Mouse (Mus musculus) liver, embryonic 15.5 days (tissue): ENCODE measurements at regions not wholly inside any gene's neighbourhood (a gene's known extent, or its start where the extent isn't known, plus 50 kb on each side); places are given as distances from the start of the nearest gene placed in this dataset.

ENCODE experiments used
- ATAC-seq: fragments of 200-750 bp; cut with Nextera tagmentation; 2 replicates; pipeline ENCODE4 v1.8.0; 2017; ENCODE audit warnings: moderate number of reproducible peaks, mild to moderate bottlenecking, moderate library complexity; ENCODE audit not compliant: insufficient read depth
- H3K27ac ChIP-seq: fragments of 300-500 bp; sonication (generic); replicated peaks from 2 replicates; pipeline ENCODE4 v1.5.1; 2015; ENCODE audit warnings: mild to moderate bottlenecking, inconsistent platforms
- H3K27me3 ChIP-seq: fragments of 300-500 bp; sonication (generic); 2 replicates; pipeline ENCODE4 v1.6.1; 2015; ENCODE audit warnings: mild to moderate bottlenecking, inconsistent platforms
- H3K36me3 ChIP-seq: fragments of 300-500 bp; sonication (generic); replicated peaks from 2 replicates; pipeline ENCODE4 v1.6.1; 2015; ENCODE audit warnings: moderate library complexity, mild to moderate bottlenecking, inconsistent platforms
- H3K4me1 ChIP-seq: fragments of 300-500 bp; sonication (generic); replicated peaks from 2 replicates; pipeline ENCODE4 v1.6.1; 2015; ENCODE audit warnings: inconsistent platforms
- H3K4me2 ChIP-seq: fragments of 300-500 bp; sonication (generic); 2 replicates; pipeline ENCODE4 v1.6.1; 2015; ENCODE audit warnings: moderate library complexity, mild to moderate bottlenecking, inconsistent platforms
- H3K4me3 ChIP-seq: fragments of 300-500 bp; sonication (generic); replicated peaks from 2 replicates; pipeline ENCODE4 v1.5.1; 2015; ENCODE audit warnings: mild to moderate bottlenecking, inconsistent platforms
- H3K9ac ChIP-seq: fragments of 300-500 bp; sonication (generic); 2 replicates; pipeline ENCODE4 v1.6.1; 2015; ENCODE audit warnings: moderate library complexity, mild to moderate bottlenecking, inconsistent platforms
- H3K9me3 ChIP-seq: fragments of 300-500 bp; sonication (generic); replicated peaks from 2 replicates; pipeline ENCODE4 v1.6.1; 2016; ENCODE audit warnings: inconsistent platforms
- WGBS: fragments of 180-500 bp; shearing (Covaris S2); methylation state at CpG from one replicate; pipeline ENCODE4 v1.1.7; 2015; ENCODE audit warnings: mixed read lengths; ENCODE audit not compliant: insufficient replicate concordance; 5-methylcytosine and 5-hydroxymethylcytosine counted together

- no peak overlapping the region for H3K4me3 ChIP-seq
- no peaks in the 10 kb centered on the region for H3K9me3 ChIP-seq
- H3K36me3 ChIP-seq, result no peaks in the 10 kb centered on the region
- no peaks in the 10 kb centered on the region for H3K4me1 ChIP-seq
- no peaks in the 10 kb centered on the region for H3K27me3 ChIP-seq
- ATAC-seq, result no peak
- no peak overlapping the region for H3K9ac ChIP-seq
- 69% methylated on average over 1 of the region's 1 CpGs for WGBS
- no peak overlapping the region for H3K27ac ChIP-seq
- no peak overlapping the region for H3K4me2 ChIP-seq
These were observed 517.2 kb upstream of the Epha5 start for GRCm38 (mm10) chr5:84934369-84934768.

- H3K4me1 ChIP-seq, result no peaks in the 10 kb centered on the region
- no peaks in the 10 kb centered on the region for H3K36me3 ChIP-seq
- H3K27me3 ChIP-seq, result no peaks in the 10 kb centered on the region
- H3K27ac ChIP-seq, result no peak overlapping the region
- WGBS, result 68% methylated on average over 1 of the region's 1 CpGs
- H3K4me2 ChIP-seq, result no peak overlapping the region
- no peak for ATAC-seq
- H3K9me3 ChIP-seq, result no peaks in the 10 kb centered on the region
- no peak overlapping the region for H3K9ac ChIP-seq
- no peak overlapping the region for H3K4me3 ChIP-seq
These were observed 500.6 kb upstream of the Epha5 start for GRCm38 (mm10) chr5:84917631-84918292.

- no peak overlapping the region for H3K4me2 ChIP-seq
- H3K27ac ChIP-seq, result no peak overlapping the region
- H3K4me3 ChIP-seq, result no peak overlapping the region
- H3K36me3 ChIP-seq, result no peaks in the 10 kb centered on the region
- no peaks in the 10 kb centered on the region for H3K4me1 ChIP-seq
- WGBS, result 50% methylated on average over 4 of the region's 4 CpGs
- H3K9me3 ChIP-seq, result no peaks in the 10 kb centered on the region
- no peak overlapping the region for H3K9ac ChIP-seq
- H3K27me3 ChIP-seq, result no peaks in the 10 kb centered on the region
- no peak for ATAC-seq
These were observed 484.5 kb upstream of the Epha5 start for GRCm38 (mm10) chr5:84901669-84902068.

- H3K4me1 ChIP-seq, result no peaks in the 10 kb centered on the region
- 91% methylated on average over 1 of the region's 1 CpGs for WGBS
- no peaks in the 10 kb centered on the region for H3K9me3 ChIP-seq
- H3K4me2 ChIP-seq, result no peak overlapping the region
- no peaks in the 10 kb centered on the region for H3K36me3 ChIP-seq
- ATAC-seq, result no peak
- H3K27me3 ChIP-seq, result no peaks in the 10 kb centered on the region
- H3K4me3 ChIP-seq, result no peak overlapping the region
- H3K27ac ChIP-seq, result no peak overlapping the region
- no peak overlapping the region for H3K9ac ChIP-seq
These were observed 480.4 kb upstream of the Epha5 start for GRCm38 (mm10) chr5:84897535-84897934.

- H3K9ac ChIP-seq, result no peak overlapping the region
- no peaks in the 10 kb centered on the region for H3K9me3 ChIP-seq
- peak; percentile 52; the same call in 1 of the 2 replicates for ATAC-seq
- 60% methylated on average over 1 of the region's 1 CpGs for WGBS
- H3K27ac ChIP-seq, result no peak overlapping the region
- no peak overlapping the region for H3K4me3 ChIP-seq
- no peak overlapping the region for H3K4me2 ChIP-seq
- no peaks in the 10 kb centered on the region for H3K27me3 ChIP-seq
- H3K4me1 ChIP-seq, result no peaks in the 10 kb centered on the region
- no peaks in the 10 kb centered on the region for H3K36me3 ChIP-seq
These were observed 436.4 kb upstream of the Epha5 start for GRCm38 (mm10) chr5:84853622-84854021.

- Histone ChIP-seq H3K36me3 (no peaks in the 10 kb centered on the region), H3K4me2 (no peak overlapping the region), H3K9me3 (no peaks in the 10 kb centered on the region), H3K4me1 (no peaks in the 10 kb centered on the region), H3K27ac (no peak overlapping the region), H3K27me3 (no peaks in the 10 kb centered on the region), H3K4me3 (no peak overlapping the region), H3K9ac (no peak overlapping the region)
- no peak for ATAC-seq
These were observed 432.0 kb upstream of the Epha5 start for GRCm38 (mm10) chr5:84849175-84849574.

GRCm38 (mm10) chr5:84848765-84849164 is 431.6 kb upstream of the Epha5 start:
- H3K27ac ChIP-seq, result no peak overlapping the region
- H3K4me2 ChIP-seq, result no peak overlapping the region
- H3K4me3 ChIP-seq, result no peak overlapping the region
- no peaks in the 10 kb centered on the region for H3K36me3 ChIP-seq
- H3K4me1 ChIP-seq, result no peaks in the 10 kb centered on the region
- WGBS, result 53% methylated on average over 2 of the region's 2 CpGs
- H3K9ac ChIP-seq, result no peak overlapping the region
- H3K27me3 ChIP-seq, result no peaks in the 10 kb centered on the region
- no peak for ATAC-seq
- no peaks in the 10 kb centered on the region for H3K9me3 ChIP-seq

GRCm38 (mm10) chr5:84811460-84811859 is 394.3 kb upstream of the Epha5 start:
- Histone ChIP-seq H3K4me2 (no peak overlapping the region), H3K9ac (no peak overlapping the region), H3K27ac (no peak overlapping the region), H3K4me3 (no peak overlapping the region), H3K36me3 (no peaks in the 10 kb centered on the region), H3K9me3 (no peaks in the 10 kb centered on the region), H3K27me3 (no peaks in the 10 kb centered on the region), H3K4me1 (no peaks in the 10 kb centered on the region)
- 57% methylated on average over 2 of the region's 2 CpGs for WGBS
- no peak; the same call in 1 of the 2 replicates for ATAC-seq

GRCm38 (mm10) chr5:84810844-84811243 is 393.7 kb upstream of the Epha5 start:
- Histone ChIP-seq H3K4me3 (no peak overlapping the region), H3K9ac (no peak overlapping the region), H3K27ac (no peak overlapping the region), H3K4me2 (no peak overlapping the region), H3K4me1 (no peaks in the 10 kb centered on the region), H3K9me3 (no peaks in the 10 kb centered on the region), H3K36me3 (no peaks in the 10 kb centered on the region), H3K27me3 (no peaks in the 10 kb centered on the region)
- no peak for ATAC-seq
- 61% methylated on average over 3 of the region's 3 CpGs for WGBS

- ATAC-seq, result no peak
- H3K36me3 ChIP-seq, result no peaks in the 10 kb centered on the region
- no peaks in the 10 kb centered on the region for H3K27me3 ChIP-seq
- H3K4me2 ChIP-seq, result no peak overlapping the region
- H3K4me3 ChIP-seq, result no peak overlapping the region
- H3K9me3 ChIP-seq, result no peaks in the 10 kb centered on the region
- no peak overlapping the region for H3K9ac ChIP-seq
- no peaks in the 10 kb centered on the region for H3K4me1 ChIP-seq
- no peak overlapping the region for H3K27ac ChIP-seq
- 45% methylated on average over 1 of the region's 1 CpGs for WGBS
These were observed 345.4 kb upstream of the Epha5 start for GRCm38 (mm10) chr5:84762618-84763017.

- Histone ChIP-seq H3K4me2 (no peak overlapping the region), H3K27ac (no peak overlapping the region), H3K9me3 (no peaks in the 10 kb centered on the region), H3K9ac (no peak overlapping the region), H3K4me1 (no peaks in the 10 kb centered on the region), H3K4me3 (no peak overlapping the region), H3K36me3 (no peaks in the 10 kb centered on the region), H3K27me3 (no peaks in the 10 kb centered on the region)
- ATAC-seq, result no peak
These were observed 334.9 kb upstream of the Epha5 start for GRCm38 (mm10) chr5:84752053-84752452.

- H3K9me3 ChIP-seq, result no peaks in the 10 kb centered on the region
- no peaks in the 10 kb centered on the region for H3K27me3 ChIP-seq
- no peak for ATAC-seq
- H3K4me3 ChIP-seq, result no peak overlapping the region
- no peaks in the 10 kb centered on the region for H3K4me1 ChIP-seq
- WGBS, result 48% methylated on average over 2 of the region's 2 CpGs
- H3K36me3 ChIP-seq, result no peaks in the 10 kb centered on the region
- no peak overlapping the region for H3K27ac ChIP-seq
- no peak overlapping the region for H3K9ac ChIP-seq
- no peak overlapping the region for H3K4me2 ChIP-seq
These were observed 288.3 kb upstream of the Epha5 start for GRCm38 (mm10) chr5:84705436-84705835.
